Mouse (Mus musculus) heart, postnatal 10 days (tissue): Measurements from ENCODE around the gene Zfp871. TPM values are rescaled to one million over a fixed set of nuclear protein-coding genes. Genes with fewer than 3 reads are reported as not detected.
"Not testable (repeated sequence)": the region's sequence is repeated elsewhere in the genome, so short reads cannot be mapped to it uniquely, and the experiment has no call there.

Experiments
- DNase-seq, 2 experiments: peaks; one replicate each; pipeline ENCODE4 v3.0.0; 2021
- intact Hi-C: fragments of 180-260 bp; cut with DNase I; formaldehyde crosslinking; loops from one replicate; pipeline ENCODE4 v1.15.1; 2025
- total RNA-seq, 2 experiments: library from RNA; stranded (reverse); gene quantifications; 2 replicates each; pipeline ENCODE4 v1.2.3; 2021

Gene Zfp871
- total RNA-seq, 2 experiments from 2014 or later = 43.4 to 44.3 TPM

GRCm38 (mm10) chr17:32750611-32751010, 37.5 kb downstream of the Zfp871 start:
- DNase-seq = no peak
- intact Hi-C loops = no loop called here

DNA sequence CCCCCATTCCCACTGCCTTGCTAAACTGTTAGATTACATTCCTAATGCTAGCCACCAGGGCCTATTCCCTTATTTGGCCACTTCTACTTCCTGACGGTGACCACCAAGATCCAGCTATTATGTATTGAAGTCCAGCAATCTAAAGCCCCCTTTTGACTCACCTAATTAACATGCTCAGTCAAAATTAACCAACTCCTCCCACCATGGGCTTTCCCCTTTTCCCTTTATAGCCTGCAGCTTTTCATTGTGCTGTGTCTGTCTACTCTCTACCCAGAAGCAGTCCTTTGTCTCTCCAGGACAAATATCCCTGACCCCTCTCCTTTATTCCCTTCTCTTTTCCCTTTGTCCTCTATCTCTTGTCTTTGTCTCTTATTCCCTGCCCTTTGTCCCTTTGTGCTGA, 47.0 kb downstream of the Zfp871 start:
- intact Hi-C loops = no loop called here
- no peak for DNase-seq

DNA sequence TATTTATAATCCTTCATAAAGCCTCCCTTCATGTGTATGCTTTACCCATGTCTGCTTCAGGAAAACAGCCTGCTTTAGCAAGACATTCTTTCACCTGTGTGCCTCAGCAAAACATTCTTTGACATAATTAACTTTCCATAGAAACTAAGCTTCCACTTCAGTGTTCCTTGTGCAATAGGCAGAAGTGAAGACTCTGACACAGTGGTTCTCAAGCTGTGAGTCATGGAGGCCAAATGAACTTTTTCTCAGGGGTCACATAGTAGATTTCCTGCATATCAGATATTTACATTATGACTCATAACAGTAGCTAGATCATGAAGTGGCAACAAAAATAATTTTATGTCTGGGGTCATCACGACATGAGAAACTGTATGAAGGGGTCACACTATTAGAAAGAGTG, 49.7 kb downstream of the Zfp871 start:
- DNase-seq = no peak
- intact Hi-C loops = no loop called here

DNA sequence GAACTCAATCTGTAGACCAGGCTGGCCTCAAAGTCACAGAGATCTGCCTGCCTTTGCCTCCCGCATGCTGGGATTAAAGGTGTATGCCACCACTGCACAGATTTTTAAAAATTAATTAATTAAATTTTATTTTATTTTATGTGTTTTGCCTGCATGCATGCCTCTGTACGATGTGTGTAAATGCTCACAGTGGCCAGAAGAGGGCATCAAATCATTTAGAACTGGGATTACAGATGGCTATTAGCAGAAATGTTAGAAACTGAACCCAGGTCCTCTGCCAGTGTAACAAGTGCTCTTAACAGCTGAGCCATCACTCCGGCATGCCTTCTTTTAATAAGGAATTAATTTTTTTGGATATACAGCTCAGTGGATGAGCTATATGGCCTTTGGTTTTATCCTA, 59.1 kb downstream of the Zfp871 start:
- intact Hi-C loops = no loop called here
- peak in 1 of 2 experiments; percentile 1 for DNase-seq

DNA sequence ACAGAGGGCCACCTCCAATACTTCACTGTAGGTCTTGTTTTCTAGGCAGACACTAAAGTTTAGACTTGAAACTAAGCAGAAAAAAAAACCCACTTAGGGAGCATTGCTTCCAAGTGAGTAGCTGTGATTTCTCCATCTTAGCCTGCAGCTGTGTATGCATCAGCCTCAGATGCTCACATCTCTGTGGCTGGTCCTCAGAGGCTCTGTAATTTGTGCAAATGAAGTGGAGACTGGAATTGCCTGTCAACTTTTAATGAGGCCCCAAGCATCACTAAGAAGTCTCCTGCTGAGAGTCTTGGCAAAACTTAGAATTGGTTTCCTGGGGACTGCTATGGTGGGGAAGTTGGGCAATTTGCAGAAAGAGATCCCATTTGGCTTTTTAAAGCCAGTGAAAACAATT, 61.7 kb downstream of the Zfp871 start:
- intact Hi-C loops, DNase-seq: not testable (repeated sequence)

GRCm38 (mm10) chr17:32722771-32723170, 65.3 kb downstream of the Zfp871 start:
- intact Hi-C loops = no loop called here
- DNase-seq = no peak

DNA sequence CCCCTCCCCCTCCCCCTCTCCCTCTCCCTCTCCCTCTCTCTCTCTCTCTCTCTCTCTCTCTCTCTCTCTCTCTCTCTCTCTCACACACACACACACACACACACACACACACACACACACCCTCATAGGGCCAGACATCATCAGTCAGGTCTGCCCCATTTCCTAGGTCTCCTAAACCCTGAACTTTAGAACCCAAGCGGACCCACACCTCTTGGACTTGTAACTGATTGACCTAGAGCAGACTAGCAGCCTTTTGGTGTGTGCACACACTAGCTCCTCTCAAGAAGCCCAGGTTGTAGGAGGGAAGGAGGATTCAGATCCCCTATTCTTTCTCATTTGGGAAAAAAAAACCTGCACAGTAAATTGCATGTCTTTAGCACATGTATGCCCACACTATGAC, 65.9 kb downstream of the Zfp871 start:
- intact Hi-C loops, DNase-seq: not testable (repeated sequence)

Other genes with a start within 250 kb of the Zfp871 start
- gene Cyp4f37, start 167.0 kb downstream of the Zfp871 start, total RNA-seq = not detected
- not detected for gene Cyp4f40, start 129.4 kb downstream of the Zfp871 start, total RNA-seq
- not detected for gene Cyp4f15, start 102.7 kb downstream of the Zfp871 start, total RNA-seq
- gene Zfp811, start 21.6 kb upstream of the Zfp871 start, total RNA-seq = under 1 TPM; 0.40 to 0.50 TPM
- gene Zfp799, start 42.0 kb upstream of the Zfp871 start, total RNA-seq = 10 to 100 TPM; 10.1 to 17.0 TPM
- 10 to 100 TPM in 1 of 2 experiments, 1 to 10 TPM in 1; 10.0 to 10.7 TPM for gene Zfp870, start 103.4 kb upstream of the Zfp871 start, total RNA-seq
- not detected for gene Cyp4f14, start 129.1 kb upstream of the Zfp871 start, total RNA-seq
- 10 to 100 TPM; 13.7 to 15.7 TPM for gene Cyp4f13, start 159.1 kb upstream of the Zfp871 start, total RNA-seq
- 1 to 10 TPM; 3.0 to 4.0 TPM for gene Zfp472, start 177.5 kb upstream of the Zfp871 start, total RNA-seq
- 1 to 10 TPM; 7.9 to 8.5 TPM for gene Zfp952, start 204.8 kb upstream of the Zfp871 start, total RNA-seq
- gene Zfp763, start 245.1 kb upstream of the Zfp871 start, total RNA-seq = 1 to 10 TPM; 6.2 to 6.4 TPM